Mouse (Mus musculus) stomach, postnatal 0 days (tissue): ENCODE data around the gene Fmnl1.

ENCODE experiments used
- CTCF ChIP-seq: IDR thresholded peaks from 2 replicates; pipeline ENCODE4 v1.5.1; 2016; ENCODE audit warnings: antibody characterized with exemption, low read depth, mild to moderate bottlenecking, moderate library complexity
- EP300 ChIP-seq: optimal IDR thresholded peaks from 2 replicates; pipeline ENCODE3; 2016; ENCODE audit warnings: antibody characterized with exemption

DNA sequence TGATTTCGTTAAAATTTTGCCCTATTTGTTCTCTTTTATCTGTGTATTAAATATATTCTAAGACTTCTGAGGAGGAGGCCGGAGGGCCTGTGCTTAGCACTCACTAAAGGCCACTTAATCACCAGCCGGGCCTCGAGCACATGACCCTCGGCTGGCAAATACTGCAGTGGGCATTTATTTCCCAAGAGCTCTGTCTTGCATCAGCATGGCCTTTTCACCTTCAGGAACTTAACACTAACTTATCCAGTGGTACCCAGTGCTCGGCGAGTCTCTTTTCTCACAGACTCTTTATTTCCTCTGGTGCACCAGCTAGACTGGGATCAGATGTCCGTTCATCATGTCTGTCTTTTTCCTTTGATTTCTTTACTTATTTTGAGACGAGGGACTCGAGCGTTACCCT, 10.2 kb upstream of the Fmnl1 start:
- TF ChIP-seq EP300 (no peak), CTCF (no peak)
